Mouse (Mus musculus) heart, postnatal 0 days (tissue): Measurements from ENCODE around the gene Mcoln1.

ENCODE experiments used
- CTCF ChIP-seq: IDR thresholded peaks from 2 replicates; pipeline ENCODE4 v1.5.1; 2016; ENCODE audit warnings: antibody characterized with exemption, control low read depth, low read depth
- EP300 ChIP-seq: IDR thresholded peaks from 2 replicates; pipeline ENCODE4 v1.6.1; 2016; ENCODE audit warnings: antibody characterized with exemption, low read depth

GRCm38 (mm10) chr8:3463248-3463647 lies 37.0 kb upstream of the Mcoln1 start:
- TF ChIP-seq CTCF (no peak), EP300 (no peak)
